Mouse (Mus musculus) heart, adult 2 months (tissue): ENCODE measurements around the gene Fjx1. TPM values are rescaled to one million over a fixed set of nuclear protein-coding genes. Genes with fewer than 3 reads are reported as not detected.

Experiments used
- DNase-seq, 2 experiments: peaks; one replicate each; pipeline ENCODE4 v3.0.0; 2021
- H3K27ac ChIP-seq: fragments of 200-600 bp; 2 replicates; pipeline ENCODE4 v1.8.1; 2022
- H3K27me3 ChIP-seq: fragments of 200-500 bp; 2 replicates; pipeline ENCODE4 v1.6.1; 2012; ENCODE audit warnings: mild to moderate bottlenecking, low read length, inconsistent platforms, mixed read lengths; ENCODE audit not compliant: control insufficient read depth, insufficient read depth
- H3K36me3 ChIP-seq: fragments of 200-500 bp; 2 replicates; pipeline ENCODE4 v1.6.1; 2012; ENCODE audit warnings: low read length, inconsistent platforms; ENCODE audit not compliant: control insufficient read depth, insufficient read depth
- H3K4me1 ChIP-seq: fragments of 200-500 bp; 2 replicates; pipeline ENCODE4 v1.6.1; 2011; ENCODE audit warnings: low read length; ENCODE audit not compliant: control insufficient read depth, insufficient read depth
- H3K4me3 ChIP-seq: fragments of 200-600 bp; 2 replicates; pipeline ENCODE4 v1.8.1; 2022
- H3K79me2 ChIP-seq: fragments of 200-500 bp; replicated peaks from 2 replicates; pipeline ENCODE4 v1.6.1; 2012; ENCODE audit warnings: mild to moderate bottlenecking, inconsistent platforms, low read length, moderate library complexity, mixed read lengths; ENCODE audit not compliant: control insufficient read depth, insufficient read depth
- H3K9ac ChIP-seq: fragments of 200-500 bp; 2 replicates; pipeline ENCODE4 v1.6.1; 2012; ENCODE audit warnings: low read depth, mild to moderate bottlenecking, control low read depth, inconsistent platforms, low read length, mixed read lengths
- CTCF ChIP-seq: fragments of 200-600 bp; IDR thresholded peaks from 2 replicates; pipeline ENCODE4 v1.8.1; 2022; ENCODE audit warnings: antibody characterized with exemption, mild to moderate bottlenecking, moderate library complexity
- EP300 ChIP-seq: fragments of 200-500 bp; IDR thresholded peaks from 2 replicates; pipeline ENCODE4 v1.6.1; 2011; ENCODE audit warnings: low read depth, low read length, control low read depth; ENCODE audit not compliant: insufficient read depth
- POLR2A ChIP-seq: fragments of 200-500 bp; IDR thresholded peaks from 2 replicates; pipeline ENCODE4 v1.6.1; 2011; ENCODE audit warnings: mild to moderate bottlenecking, low read depth, low read length, control low read depth; ENCODE audit not compliant: insufficient read depth
- WGBS: fragments of 180-500 bp; shearing (Covaris S2); methylation state at CpG from one replicate; pipeline ENCODE4 v1.1.7; 2018; 5-methylcytosine and 5-hydroxymethylcytosine counted together
- intact Hi-C: fragments of 180-260 bp; cut with DNase I; formaldehyde crosslinking; loops from one replicate; pipeline ENCODE4 v1.15.1; 2025
- polyA plus RNA-seq: library from polyadenylated mRNA; depleted of rRNA; stranded (reverse); fragments of >200 nt; gene quantifications from 2 replicates; pipeline ENCODE4 v1.2.3, GENCODE M21; 2012
- total RNA-seq, 2 experiments: library from RNA; stranded (reverse); gene quantifications; 2 replicates each; pipeline ENCODE4 v1.2.3; 2021

Gene Fjx1
- total and polyA plus RNA-seq, 3 experiments = 0.50 to 0.68 (median 0.57) TPM

DNA sequence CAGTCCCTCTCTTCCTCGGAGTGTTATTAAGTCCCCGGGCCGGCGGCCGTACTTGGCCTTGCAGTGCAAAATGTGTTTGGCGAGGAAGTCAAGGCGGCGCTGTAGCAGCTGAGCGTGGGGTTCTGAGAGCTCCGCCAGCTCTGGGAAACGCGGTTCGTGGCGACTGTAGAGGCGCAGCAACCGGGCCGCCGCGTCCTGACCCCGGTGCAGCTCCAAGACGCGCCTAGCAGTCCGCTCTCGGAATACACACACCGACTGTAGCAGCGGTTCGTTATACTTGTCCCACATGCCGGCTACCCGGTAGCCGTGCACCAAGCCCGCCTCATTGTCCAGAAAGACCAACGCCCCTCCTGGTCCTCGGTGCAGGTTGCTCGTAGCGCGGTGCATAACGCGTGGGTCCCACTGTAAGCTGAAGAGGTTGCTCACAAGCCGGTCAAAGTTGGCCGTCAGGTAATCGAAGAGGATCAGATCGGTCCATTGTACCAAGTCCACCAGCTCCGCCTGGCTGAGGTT lies 2.0 kb downstream of the Fjx1 start:
- Histone ChIP-seq H3K79me2 (no peaks in the 10 kb centered on the region), H3K4me3 (peak overlapping the region; percentile 60), H3K9ac (peak overlapping the region; percentile 48), H3K4me1 (peaks cover 1% of the 10 kb centered on the region; the same call in 1 of the 2 replicates), H3K27ac (no peak overlapping the region), H3K27me3 (peaks cover 7% of the 10 kb centered on the region), H3K36me3 (no peaks in the 10 kb centered on the region)
- WGBS = under 1% methylated on average over 43 of the region's 43 CpGs
- peak; percentile 64 to 73 for DNase-seq
- intact Hi-C loops = loop anchor here (5.0 to 10.0 kb wide), 4 partner anchors 163 to 746 kb away; partner anchors contain the start of gene Ldlrad3
- no peak for TF ChIP-seq EP300
- peak; percentile 34 for TF ChIP-seq CTCF

DNA sequence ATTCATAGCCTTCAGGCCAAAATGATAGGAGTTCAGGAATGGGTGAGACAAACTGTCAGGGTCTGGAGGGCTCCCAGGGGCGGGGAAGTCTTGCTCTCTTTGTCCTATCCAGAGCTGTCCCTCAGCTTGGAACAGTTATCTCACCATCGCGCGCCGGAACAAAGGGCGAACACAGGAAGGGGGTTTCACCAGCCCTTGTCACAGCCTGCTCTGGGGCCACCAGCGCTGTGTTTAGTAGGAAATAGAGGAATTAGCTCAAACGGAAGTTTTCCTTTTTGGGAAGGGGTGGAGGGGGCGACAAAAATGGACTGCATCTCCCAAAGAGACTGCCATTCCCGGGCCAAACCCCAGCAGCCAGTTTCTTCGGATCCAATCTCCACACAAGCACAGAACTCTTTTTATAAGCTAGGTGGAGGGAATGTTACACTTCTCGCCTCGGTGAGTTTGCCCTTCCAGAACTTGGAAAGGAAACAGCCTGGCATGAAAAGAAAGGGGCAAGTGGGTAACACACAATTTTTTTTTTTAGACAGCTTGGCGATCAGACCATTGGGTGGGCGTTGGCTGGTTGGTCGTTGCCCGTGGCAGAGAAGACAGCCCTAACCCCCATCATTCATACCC lies 2.6 kb downstream of the Fjx1 start:
- H3K4me3 ChIP-seq = peak overlapping the region; percentile 60
- H3K4me1 ChIP-seq = peaks cover 1% of the 10 kb centered on the region; the same call in 1 of the 2 replicates
- no peaks in the 10 kb centered on the region for H3K79me2 ChIP-seq
- no peaks in the 10 kb centered on the region for H3K36me3 ChIP-seq
- no peak overlapping the region for H3K27ac ChIP-seq
- TF ChIP-seq POLR2A = no peak
- TF ChIP-seq EP300 = no peak
- no peak for TF ChIP-seq CTCF
- peak; percentile 14 to 23 for DNase-seq
- intact Hi-C loops = loop anchor here (5.0 to 10.0 kb wide), 5 partner anchors 42 to 745 kb away; partner anchors contain the start of genes Ldlrad3 and Trim44
- 4% methylated on average over 17 of the region's 17 CpGs for WGBS
- H3K27me3 ChIP-seq = peaks cover 7% of the 10 kb centered on the region
- H3K9ac ChIP-seq = peak overlapping the region; percentile 48; the same call in 1 of the 2 replicates

DNA sequence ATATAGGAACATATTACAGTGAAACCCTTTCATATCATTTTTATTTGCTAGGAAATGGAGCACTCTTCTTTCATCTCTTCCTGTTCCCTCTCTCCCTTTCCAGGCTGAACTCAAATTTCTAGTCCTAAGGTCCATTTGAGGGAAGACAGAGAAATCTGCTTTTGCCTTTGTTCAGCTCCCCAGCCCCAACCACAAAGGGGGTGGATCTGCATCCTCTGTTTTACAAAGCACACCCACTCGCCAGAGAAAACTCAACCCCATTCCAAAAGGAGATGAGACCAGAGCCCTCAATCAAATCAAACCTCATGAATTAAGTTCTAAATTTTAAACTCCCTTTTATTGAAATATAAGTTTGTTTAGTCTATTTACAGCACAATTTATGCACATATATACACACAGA lies 3.2 kb downstream of the Fjx1 start:
- TF ChIP-seq POLR2A (no peak), CTCF (no peak), EP300 (no peak)
- DNase-seq = no peak
- H3K27ac ChIP-seq = no peak overlapping the region
- H3K4me3 ChIP-seq = no peak overlapping the region
- intact Hi-C loops = loop anchor here (5.0 kb wide), 1 partner anchor 42 kb away; the partner anchor contains the start of gene Trim44
- peaks cover 7% of the 10 kb centered on the region for H3K27me3 ChIP-seq
- no peak overlapping the region for H3K9ac ChIP-seq
- peaks cover 1% of the 10 kb centered on the region; the same call in 1 of the 2 replicates for H3K4me1 ChIP-seq
- 73% methylated on average over 1 of the region's 1 CpGs for WGBS
- no peaks in the 10 kb centered on the region for H3K79me2 ChIP-seq
- no peaks in the 10 kb centered on the region for H3K36me3 ChIP-seq

DNA sequence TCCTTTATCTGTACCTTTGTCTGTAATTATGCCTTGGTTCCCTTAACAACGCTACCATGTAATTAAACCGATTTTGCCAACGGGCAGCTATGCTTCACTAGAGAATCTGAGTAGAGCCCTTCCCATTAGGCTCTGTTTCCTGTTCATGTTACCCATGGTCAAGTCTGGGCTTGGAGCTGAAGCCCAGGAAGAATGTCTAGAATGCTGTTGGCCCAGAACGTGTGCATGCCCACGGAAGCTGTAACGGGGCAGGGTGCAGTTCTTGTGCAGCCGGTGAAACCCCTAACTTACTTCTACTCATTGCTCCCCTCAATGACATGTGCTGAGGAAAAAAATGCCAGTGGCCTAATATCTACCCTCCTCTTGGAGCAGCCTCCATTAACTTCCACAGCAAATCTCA lies 4.5 kb downstream of the Fjx1 start:
- TF ChIP-seq CTCF = no peak
- TF ChIP-seq POLR2A = no peak
- no peak for TF ChIP-seq EP300
- no peak overlapping the region for H3K4me3 ChIP-seq
- H3K9ac ChIP-seq = no peak overlapping the region
- no peak for DNase-seq
- H3K27ac ChIP-seq = no peak overlapping the region
- intact Hi-C loops = loop anchor here (5.0 kb wide), 1 partner anchor 41 kb away; the partner anchor contains the start of gene Trim44
- WGBS = 91% methylated on average over 7 of the region's 7 CpGs
- peaks cover 7% of the 10 kb centered on the region for H3K27me3 ChIP-seq
- H3K36me3 ChIP-seq = no peaks in the 10 kb centered on the region
- peaks cover 1% of the 10 kb centered on the region; the same call in 1 of the 2 replicates for H3K4me1 ChIP-seq
- no peaks in the 10 kb centered on the region for H3K79me2 ChIP-seq

DNA sequence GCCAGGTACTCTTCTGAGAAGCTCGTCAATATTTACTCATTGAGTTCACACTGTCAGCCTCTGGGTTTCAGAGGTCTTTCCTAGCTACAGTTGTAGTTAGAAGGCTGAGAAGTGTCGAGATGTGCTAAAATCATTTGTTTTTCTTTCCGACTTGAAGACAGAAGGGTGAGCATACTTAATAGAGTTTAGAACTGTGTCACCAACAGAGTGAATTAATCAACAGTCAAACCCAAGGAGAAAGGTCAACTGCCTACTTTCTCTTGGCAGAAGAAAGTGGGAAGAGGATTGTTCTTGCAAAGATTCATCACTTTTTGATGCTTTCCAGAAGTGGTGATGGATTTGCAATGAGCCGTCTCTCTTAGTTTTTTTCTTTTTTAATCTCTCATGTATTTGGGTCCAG lies 5.4 kb downstream of the Fjx1 start:
- H3K27me3 ChIP-seq = peaks cover 7% of the 10 kb centered on the region
- 70% methylated on average over 4 of the region's 4 CpGs for WGBS
- no peaks in the 10 kb centered on the region for H3K79me2 ChIP-seq
- no peaks in the 10 kb centered on the region for H3K36me3 ChIP-seq
- intact Hi-C loops = loop anchor here (5.0 kb wide), 1 partner anchor 40 kb away; the partner anchor contains the start of gene Trim44
- no peak overlapping the region for H3K9ac ChIP-seq
- peaks cover 1% of the 10 kb centered on the region; the same call in 1 of the 2 replicates for H3K4me1 ChIP-seq
- TF ChIP-seq POLR2A = no peak
- TF ChIP-seq EP300 = no peak
- TF ChIP-seq CTCF = no peak
- H3K4me3 ChIP-seq = no peak overlapping the region
- no peak for DNase-seq
- H3K27ac ChIP-seq = no peak overlapping the region

DNA sequence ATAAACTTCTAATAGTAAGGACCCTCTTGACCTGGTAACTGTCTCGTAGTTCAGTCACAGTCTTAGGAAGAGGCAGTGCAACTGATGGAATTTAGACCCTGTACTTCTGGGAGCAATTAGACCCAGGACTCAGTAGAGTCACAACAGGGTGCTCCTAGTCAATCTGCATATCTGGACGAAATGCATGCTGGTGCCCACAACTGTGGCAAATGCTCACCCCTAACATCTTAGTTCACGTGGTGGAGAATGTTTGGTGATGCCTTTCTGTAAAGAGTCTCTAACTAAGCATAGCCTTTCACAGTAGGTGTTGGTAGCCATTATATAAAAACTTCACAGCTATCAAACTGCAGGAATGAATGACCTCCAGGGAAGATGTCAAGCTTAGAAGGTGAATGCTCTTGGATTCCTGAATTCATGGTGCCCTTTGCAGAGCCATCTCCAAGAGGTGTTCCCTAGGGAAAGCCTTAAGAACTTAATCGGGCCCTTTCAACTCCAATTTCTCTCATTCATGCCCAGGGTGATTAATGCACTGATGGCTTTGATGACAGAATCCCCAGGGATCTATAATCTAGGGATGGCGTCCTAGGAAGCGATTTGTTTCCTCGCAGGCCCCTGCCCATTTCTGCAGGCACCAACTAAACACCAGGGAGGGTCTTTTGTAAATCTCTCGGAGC lies 14.8 kb downstream of the Fjx1 start:
- no peaks in the 10 kb centered on the region for H3K27me3 ChIP-seq
- no peaks in the 10 kb centered on the region for H3K4me1 ChIP-seq
- DNase-seq = no peak
- H3K4me3 ChIP-seq = no peak overlapping the region
- no peak overlapping the region for H3K27ac ChIP-seq
- H3K79me2 ChIP-seq = no peaks in the 10 kb centered on the region
- WGBS = 67% methylated on average over 8 of the region's 8 CpGs
- intact Hi-C loops = no loop called here
- no peak overlapping the region for H3K9ac ChIP-seq
- no peaks in the 10 kb centered on the region for H3K36me3 ChIP-seq
- TF ChIP-seq EP300 (no peak), CTCF (no peak), POLR2A (no peak)
